Mouse (Mus musculus): Measurements from ENCODE around the gene Pds5a. TPM values are rescaled to one million over a fixed set of nuclear protein-coding genes. Genes with fewer than 3 reads are reported as not detected.
A peak's percentile ranks its signal among the peaks of the same experiment; 100 is the strongest.
"Not testable (repeated sequence)": the region's sequence is repeated elsewhere in the genome, so short reads cannot be mapped to it uniquely, and the experiment has no call there.

Gene Pds5a
- polyA plus RNA-seq (2016; fragmentation: Nextera tagmentation; extraction: Ambion mirVana): 90.3 and 95.5 TPM in 2 replicates

DNA sequence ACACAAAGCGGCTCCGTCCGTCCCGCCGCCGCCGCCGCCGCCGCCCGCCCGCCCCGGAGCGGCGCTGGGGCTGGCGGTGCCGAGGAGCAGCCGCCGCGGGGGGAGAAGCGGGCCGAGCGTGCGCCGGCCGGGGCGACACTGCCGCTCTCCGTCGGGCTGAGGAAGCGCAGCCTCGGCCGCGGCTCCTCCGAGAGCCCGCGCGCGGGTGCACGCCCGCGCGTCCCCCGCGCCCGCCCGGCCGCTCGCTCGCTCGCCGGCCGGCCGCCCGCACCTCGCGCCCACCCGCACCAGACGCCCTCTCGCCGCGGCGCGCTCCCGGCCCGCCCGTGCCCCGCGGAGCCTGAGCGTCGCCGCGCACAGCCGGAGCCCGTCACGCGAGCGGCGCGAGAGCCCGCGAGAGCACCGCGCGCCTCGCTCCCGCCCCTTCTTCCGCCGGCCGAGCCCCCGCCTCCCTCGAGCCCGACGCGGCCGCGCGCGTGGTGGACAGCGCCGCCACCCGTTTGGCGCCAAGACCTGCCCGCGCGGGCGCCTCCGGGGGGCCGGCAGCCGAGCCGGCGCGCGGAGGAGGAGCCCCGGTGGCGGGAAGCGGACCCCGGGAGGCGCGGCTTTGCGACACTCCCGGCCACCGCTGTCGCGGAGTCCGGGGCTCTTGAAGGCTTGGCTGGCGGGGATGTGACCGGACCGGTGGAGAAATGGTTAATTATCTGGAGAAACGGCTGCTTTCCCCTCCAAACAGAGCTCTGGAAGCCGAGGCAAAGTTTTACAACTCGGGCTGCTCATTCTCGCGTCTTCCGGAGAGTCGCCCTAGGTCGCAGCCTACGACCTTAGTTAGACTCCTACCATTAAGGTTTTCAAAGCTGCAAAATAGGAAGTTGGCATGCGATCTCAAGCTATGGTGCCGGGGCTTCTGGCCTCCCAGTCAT, at the start of gene Pds5a:
TSS of gene Pds5a (minus strand) at position 438 of the 923 bp plus-strand sequence.
- H3K9ac ChIP-seq: peak within 1 kb of the TSS; percentile 98

DNA sequence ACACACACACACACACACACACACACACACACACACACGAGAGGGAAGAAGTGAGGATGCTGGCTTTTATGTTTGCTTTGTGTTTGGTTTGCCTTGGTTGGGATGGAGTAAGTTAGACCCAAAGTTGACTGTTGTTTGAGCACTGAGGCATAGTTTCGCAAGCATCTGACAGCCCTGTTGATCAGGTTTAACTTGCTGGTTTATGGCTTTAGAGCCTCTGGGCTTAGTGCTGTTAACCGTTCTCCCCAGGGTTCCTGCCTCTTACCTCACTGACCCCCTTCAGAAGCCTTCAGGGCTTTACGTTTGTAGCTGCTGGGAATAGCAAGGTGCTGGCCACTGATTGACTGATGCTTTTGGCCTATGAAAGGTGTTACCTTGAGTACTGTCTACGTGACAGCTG, 48.8 kb upstream of the Pds5a start:
- Histone ChIP-seq H3K4me3 (no peak overlapping the region), H3K9ac (no peak overlapping the region), H3K27ac (no peak overlapping the region), H3K4me2 (replicated peaks) (no peak overlapping the region), H3K36me3 (no peaks in the 10 kb centered on the region), H3K27me3 (replicated peaks) (no peaks in the 10 kb centered on the region), H3K4me1 (no peaks in the 10 kb centered on the region), H3K9me3 (no peaks in the 10 kb centered on the region)
- 61% methylated on average over 5 of the region's 5 CpGs for WGBS
- no peak for ATAC-seq (ENCODE audit: low FRiP score, low read depth)

More for the DNA sequence above, at the start of gene Pds5a:
- peak; percentile 93 for ATAC-seq (ENCODE audit: low FRiP score, low read depth)
- WGBS: under 1% methylated on average over 127 of the region's 140 CpGs
- Histone ChIP-seq H3K27me3 (replicated peaks) (no peaks in the 10 kb centered on the region), H3K9me3 (no peaks in the 10 kb centered on the region), H3K4me2 (replicated peaks) (peak within 1 kb of the TSS; percentile 69), H3K27ac (peak within 1 kb of the TSS; percentile 95), H3K4me3 (peak within 1 kb of the TSS; percentile 97), H3K36me3 (peaks cover 5% of the 10 kb centered on the region; the same call in 1 of the 2 replicates), H3K4me1 (peaks cover 22% of the 10 kb centered on the region)

DNA sequence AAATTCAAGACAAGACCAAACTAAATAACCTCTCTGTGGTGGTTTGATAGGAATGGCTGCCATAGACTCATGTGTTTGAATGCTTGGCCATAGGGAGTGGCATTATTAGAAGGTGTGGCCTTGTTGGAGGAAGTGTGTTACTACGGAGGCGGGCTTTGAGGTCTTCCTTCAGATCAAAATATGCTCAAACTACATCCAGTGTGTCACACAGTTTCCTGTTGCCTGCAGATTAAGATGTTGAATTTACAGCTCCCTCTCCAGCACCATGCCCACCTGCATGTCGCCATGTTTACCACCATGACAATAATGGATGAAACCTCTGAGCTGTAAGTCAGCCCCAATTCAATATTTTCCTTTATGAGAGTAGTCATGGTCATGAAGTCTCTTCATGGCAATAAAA, 41.3 kb upstream of the Pds5a start:
- ATAC-seq (ENCODE audit: low FRiP score, low read depth): no peak
- H3K36me3 ChIP-seq: no peaks in the 10 kb centered on the region
- 94% methylated on average over 3 of the region's 3 CpGs for WGBS

DNA sequence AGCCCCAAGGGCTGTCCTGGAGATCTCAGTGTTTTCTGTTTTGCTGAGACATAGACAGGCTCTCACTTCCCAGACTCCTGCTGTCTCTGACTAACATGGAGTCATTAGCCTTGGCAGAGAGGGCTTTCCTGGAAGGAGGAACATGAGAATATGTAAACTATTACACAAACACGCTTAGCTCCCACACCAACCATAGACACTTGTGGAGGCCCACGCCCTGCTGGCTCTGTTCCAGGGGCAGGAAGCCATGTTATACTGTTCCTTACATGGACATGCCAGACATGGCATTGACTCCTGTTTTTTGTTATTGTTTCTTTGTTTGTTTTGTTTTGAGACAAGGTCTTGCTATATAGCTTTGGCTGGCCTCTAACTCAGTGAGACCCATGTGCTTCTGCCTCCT, 37.5 kb upstream of the Pds5a start:
- Histone ChIP-seq H3K27ac (no peak overlapping the region), H3K27me3 (replicated peaks) (no peaks in the 10 kb centered on the region), H3K9me3 (no peaks in the 10 kb centered on the region), H3K4me2 (replicated peaks) (no peak overlapping the region), H3K4me1 (no peaks in the 10 kb centered on the region), H3K4me3 (no peak overlapping the region), H3K36me3 (no peaks in the 10 kb centered on the region), H3K9ac (no peak overlapping the region)
- WGBS: 91% methylated on average over 2 of the region's 2 CpGs
- ATAC-seq (ENCODE audit: low FRiP score, low read depth): no peak

More for the DNA sequence above, 41.3 kb upstream of the Pds5a start:
- Histone ChIP-seq H3K27ac (no peak overlapping the region), H3K4me3 (no peak overlapping the region), H3K27me3 (replicated peaks) (no peaks in the 10 kb centered on the region), H3K9me3 (no peaks in the 10 kb centered on the region), H3K9ac (no peak overlapping the region), H3K4me1 (no peaks in the 10 kb centered on the region), H3K4me2 (replicated peaks) (no peak overlapping the region)

DNA sequence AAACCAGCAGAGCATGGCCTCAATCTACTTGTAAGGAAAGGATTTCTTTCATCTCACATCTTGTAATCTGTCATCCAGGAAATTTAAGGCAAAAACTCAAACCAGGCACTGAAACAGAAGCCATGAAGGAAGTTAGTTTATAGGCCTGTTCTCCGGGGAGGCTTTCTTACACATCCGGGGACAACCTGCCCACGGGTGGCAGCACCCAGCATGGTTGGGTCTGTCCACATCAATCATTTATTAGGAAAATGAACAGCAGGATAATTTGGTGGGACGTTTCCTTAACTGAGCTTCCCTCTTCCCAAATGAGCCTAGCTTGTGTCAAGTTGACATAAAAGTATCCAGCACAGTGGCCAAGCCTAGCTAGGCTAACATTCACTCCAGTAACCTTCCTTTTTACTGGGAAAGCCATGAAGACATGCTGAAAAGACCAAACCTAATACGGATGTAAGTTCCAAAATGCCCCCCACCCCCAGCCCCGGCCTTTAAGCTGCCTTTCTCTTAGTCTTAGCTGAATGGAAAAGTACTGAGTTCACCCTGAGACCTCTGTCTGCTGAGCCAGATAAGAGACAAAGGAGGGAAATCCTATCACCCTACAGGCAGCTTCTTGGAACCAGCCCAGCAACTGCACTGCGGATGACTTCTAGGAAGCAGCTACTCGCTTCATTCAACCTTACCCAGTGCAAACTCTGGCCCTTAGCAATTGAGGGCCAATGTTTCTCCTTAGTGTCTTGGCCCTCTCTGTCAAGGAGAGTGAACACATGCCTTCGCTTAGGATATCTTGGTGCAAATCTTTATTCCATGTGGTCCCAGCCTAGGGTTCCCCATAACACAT, 33.3 kb upstream of the Pds5a start:
- ATAC-seq (ENCODE audit: low FRiP score, low read depth): no peak
- Histone ChIP-seq H3K9ac (no peak overlapping the region), H3K4me2 (replicated peaks) (no peak overlapping the region), H3K27me3 (replicated peaks) (no peaks in the 10 kb centered on the region), H3K4me1 (no peaks in the 10 kb centered on the region), H3K9me3 (no peaks in the 10 kb centered on the region), H3K36me3 (no peaks in the 10 kb centered on the region), H3K4me3 (no peak overlapping the region), H3K27ac (no peak overlapping the region)
- 76% methylated on average over 9 of the region's 9 CpGs for WGBS

DNA sequence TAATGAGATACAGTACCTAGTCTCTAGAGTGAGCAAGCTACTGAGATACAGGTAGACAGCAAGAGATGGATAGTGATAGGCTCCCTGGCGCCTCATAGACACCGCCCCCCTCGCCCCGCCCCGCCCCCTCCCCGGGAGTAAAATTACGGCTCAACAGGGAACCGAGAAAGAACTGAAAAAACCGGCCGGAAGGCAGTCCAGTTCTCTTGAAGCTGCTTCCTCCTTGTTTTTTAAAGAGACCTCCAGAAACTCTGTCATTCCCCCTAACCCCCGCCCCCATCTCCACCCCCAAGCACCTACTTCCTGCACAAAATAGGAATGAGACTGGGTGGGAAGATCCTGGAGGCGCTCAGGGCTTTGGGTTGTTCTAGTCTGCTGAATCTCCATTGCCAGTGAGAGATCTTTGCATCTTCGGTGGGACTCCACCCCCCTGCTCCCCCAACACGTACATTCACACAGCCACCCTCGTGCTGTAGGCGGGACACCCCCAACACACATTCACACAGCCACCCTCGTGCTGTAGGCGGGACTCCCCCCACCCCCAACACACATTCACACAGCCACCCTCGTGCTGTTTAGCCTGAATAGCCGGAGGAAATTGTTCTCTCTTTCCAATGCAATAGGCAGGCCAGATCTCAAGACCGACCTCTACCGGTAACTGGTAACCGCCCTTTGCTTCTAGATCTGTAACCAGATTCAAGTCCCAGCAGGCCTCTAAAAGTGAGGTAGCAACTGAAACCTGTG, 26.4 kb upstream of the Pds5a start:
- Histone ChIP-seq H3K36me3 (no peaks in the 10 kb centered on the region), H3K4me3 (peak overlapping the region; percentile 36), H3K27ac (peak overlapping the region; percentile 6; the same call in 1 of the 2 replicates), H3K4me1 (no peaks in the 10 kb centered on the region), H3K9ac (peak overlapping the region; percentile 43), H3K9me3 (no peaks in the 10 kb centered on the region), H3K27me3 (replicated peaks) (no peaks in the 10 kb centered on the region), H3K4me2 (replicated peaks) (peak overlapping the region; percentile 70)
- peak; percentile 90 for ATAC-seq (ENCODE audit: low FRiP score, low read depth)
- 3% methylated on average over 23 of the region's 23 CpGs for WGBS

DNA sequence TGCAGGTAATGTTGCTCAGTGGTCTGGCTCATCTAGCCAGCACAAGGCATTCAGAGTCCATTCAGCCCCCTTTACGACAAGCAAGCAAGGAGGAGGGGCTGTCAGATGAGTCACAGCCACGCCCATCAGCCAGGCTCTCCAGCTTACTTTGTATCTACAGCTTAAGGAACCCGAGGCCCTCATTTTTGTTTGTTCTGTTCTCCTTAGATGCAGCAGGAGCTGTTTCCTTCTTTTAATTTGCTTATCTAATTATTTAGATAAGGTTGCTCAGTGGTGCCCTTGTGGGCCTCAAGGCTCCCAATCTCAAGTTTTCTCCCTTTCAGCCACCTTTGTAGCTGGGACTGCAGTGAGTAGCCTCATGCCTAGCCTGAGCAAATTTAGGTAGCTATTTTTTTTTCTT, 20.3 kb upstream of the Pds5a start:
- ATAC-seq (ENCODE audit: low FRiP score, low read depth): no peak
- no peaks in the 10 kb centered on the region for H3K9me3 ChIP-seq
- no peaks in the 10 kb centered on the region for H3K27me3 ChIP-seq (replicated peaks)
- H3K27ac ChIP-seq: no peak overlapping the region
- no peak overlapping the region for H3K4me2 ChIP-seq (replicated peaks)
- H3K9ac ChIP-seq: no peak overlapping the region
- no peak overlapping the region for H3K4me3 ChIP-seq
- no peaks in the 10 kb centered on the region for H3K36me3 ChIP-seq
- WGBS: 21% methylated on average over 3 of the region's 3 CpGs
- no peaks in the 10 kb centered on the region for H3K4me1 ChIP-seq

DNA sequence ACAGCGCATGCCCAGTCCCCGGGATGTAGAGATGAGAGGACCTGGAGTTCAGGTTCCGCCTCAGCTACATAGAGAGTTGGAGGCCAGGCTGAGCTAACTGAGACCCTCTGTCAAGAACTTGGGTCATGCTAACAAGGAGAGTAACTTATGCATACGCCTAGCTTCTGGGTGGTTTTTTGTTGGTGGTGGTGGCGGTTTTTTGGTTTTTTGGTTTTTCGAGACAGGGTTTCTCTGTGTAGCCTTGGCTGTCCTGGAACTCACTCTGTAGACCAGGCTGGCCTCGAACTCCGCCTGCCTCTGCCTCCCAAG, 19.8 kb upstream of the Pds5a start:
- not testable (repeated sequence) for H3K27ac ChIP-seq; H3K27me3 ChIP-seq (replicated peaks); ATAC-seq (ENCODE audit: low FRiP score, low read depth); H3K4me3 ChIP-seq; H3K4me1 ChIP-seq; H3K9me3 ChIP-seq; H3K4me2 ChIP-seq (replicated peaks); H3K9ac ChIP-seq; H3K36me3 ChIP-seq
- WGBS: 94% methylated on average over 8 of the region's 8 CpGs

DNA sequence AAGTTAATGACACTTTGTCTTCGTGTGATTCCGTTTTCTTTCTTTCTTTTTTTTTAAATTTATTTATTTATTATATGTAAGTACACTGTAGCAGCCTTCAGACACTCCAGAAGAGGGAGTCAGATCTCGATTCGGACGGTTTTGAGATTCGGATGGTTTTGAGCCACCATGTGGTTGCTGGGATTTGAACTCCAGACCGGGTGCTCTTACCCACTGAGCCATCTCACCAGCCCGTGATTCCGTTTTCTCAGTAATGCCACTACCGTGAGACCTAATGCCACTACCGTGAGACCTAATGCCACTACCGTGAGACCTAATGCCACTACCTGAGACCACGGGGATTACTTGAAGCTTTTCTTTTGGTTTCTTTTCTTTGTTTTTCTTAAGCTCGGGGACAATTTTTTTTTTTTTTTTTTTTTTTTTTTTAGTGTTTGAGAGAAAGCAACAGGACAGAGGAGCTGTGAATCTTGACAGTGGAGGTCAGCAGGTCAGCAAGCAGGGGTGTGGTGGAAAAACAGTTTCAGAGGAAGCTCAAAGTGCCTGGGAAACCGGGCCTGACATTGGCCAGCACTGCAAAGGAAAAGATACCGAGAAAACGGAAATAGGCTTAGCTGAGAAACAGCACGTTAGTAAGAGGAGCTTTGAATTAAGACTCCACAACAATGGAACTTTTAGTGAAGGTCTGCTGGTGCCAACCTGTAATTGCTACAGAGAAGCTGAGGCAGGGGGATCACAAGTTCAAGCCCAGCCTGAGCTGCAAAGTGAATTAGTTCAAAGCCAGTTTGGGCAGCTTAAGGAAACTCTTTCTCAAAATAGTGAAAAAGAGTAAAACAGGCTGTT, 19.2 kb upstream of the Pds5a start:
- Histone ChIP-seq H3K27ac (no peak overlapping the region), H3K27me3 (replicated peaks) (no peaks in the 10 kb centered on the region), H3K4me3 (no peak overlapping the region), H3K36me3 (no peaks in the 10 kb centered on the region), H3K9me3 (no peaks in the 10 kb centered on the region), H3K4me1 (no peaks in the 10 kb centered on the region), H3K9ac (no peak overlapping the region), H3K4me2 (replicated peaks) (no peak overlapping the region)
- WGBS: 86% methylated on average over 18 of the region's 18 CpGs
- no peak for ATAC-seq (ENCODE audit: low FRiP score, low read depth)

DNA sequence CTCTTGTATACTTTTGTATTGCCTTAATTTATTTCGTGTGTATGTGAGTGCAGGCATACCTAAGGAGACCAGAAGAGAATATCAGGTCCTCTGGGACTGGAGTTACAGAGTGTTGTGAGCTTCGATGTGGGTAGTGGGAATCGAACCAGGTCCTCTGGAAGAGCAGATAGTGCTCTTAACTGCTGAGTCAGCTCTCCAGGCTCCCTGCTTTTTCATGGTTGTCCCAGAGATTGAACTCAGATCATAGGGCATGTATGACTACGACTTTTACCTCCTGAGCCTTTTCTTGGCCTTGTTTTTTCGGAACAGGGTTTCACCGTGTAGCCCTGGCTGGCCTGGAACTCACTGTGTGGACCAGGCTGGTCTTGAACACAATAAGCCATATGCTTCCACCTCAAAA, 17.0 kb upstream of the Pds5a start:
- Histone ChIP-seq H3K4me1 (no peaks in the 10 kb centered on the region), H3K9me3 (no peaks in the 10 kb centered on the region), H3K9ac (no peak overlapping the region), H3K36me3 (no peaks in the 10 kb centered on the region), H3K27ac (no peak overlapping the region), H3K4me2 (replicated peaks) (no peak overlapping the region), H3K27me3 (replicated peaks) (no peaks in the 10 kb centered on the region), H3K4me3 (no peak overlapping the region)
- 91% methylated on average over 6 of the region's 6 CpGs for WGBS
- ATAC-seq (ENCODE audit: low FRiP score, low read depth): no peak

DNA sequence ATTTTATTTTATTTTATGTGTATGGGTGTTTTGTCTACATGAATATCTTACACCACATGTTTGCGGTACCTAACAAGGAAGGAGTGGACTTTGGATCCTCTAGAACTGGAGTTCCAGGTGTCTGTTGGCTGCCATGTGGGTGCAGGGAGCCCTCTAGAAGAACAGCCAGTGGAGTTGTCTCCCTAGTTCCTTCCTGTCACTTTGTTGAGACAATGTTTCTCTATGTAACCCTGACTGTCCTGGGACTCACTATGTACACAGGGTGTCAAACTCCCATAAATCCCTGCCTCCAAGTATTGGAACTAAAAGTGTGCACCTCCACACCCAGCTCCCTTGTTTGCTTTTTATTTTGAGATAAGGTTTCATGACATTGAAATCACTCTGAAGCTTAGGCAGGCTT, 13.4 kb upstream of the Pds5a start:
- ATAC-seq (ENCODE audit: low FRiP score, low read depth): no peak
- no peak overlapping the region for H3K9ac ChIP-seq

More for the DNA sequence above, 13.4 kb upstream of the Pds5a start:
- Histone ChIP-seq H3K4me3 (no peak overlapping the region), H3K4me2 (replicated peaks) (no peak overlapping the region), H3K27me3 (replicated peaks) (no peaks in the 10 kb centered on the region), H3K9me3 (no peaks in the 10 kb centered on the region), H3K36me3 (no peaks in the 10 kb centered on the region), H3K4me1 (no peaks in the 10 kb centered on the region), H3K27ac (no peak overlapping the region)
- WGBS: 95% methylated on average over 1 of the region's 1 CpGs
